Mouse (Mus musculus): ENCODE results near the gene Zfp715. TPM values are rescaled to one million over a fixed set of nuclear protein-coding genes. Genes with fewer than 3 reads are reported as not detected.
"Not testable (repeated sequence)": the region's sequence is repeated elsewhere in the genome, so short reads cannot be mapped to it uniquely, and the experiment has no call there.

The Zfp715 gene
- total and polyA plus RNA-seq, 2 experiments from 2014 or later, result 16.5 to 25.8 TPM

DNA sequence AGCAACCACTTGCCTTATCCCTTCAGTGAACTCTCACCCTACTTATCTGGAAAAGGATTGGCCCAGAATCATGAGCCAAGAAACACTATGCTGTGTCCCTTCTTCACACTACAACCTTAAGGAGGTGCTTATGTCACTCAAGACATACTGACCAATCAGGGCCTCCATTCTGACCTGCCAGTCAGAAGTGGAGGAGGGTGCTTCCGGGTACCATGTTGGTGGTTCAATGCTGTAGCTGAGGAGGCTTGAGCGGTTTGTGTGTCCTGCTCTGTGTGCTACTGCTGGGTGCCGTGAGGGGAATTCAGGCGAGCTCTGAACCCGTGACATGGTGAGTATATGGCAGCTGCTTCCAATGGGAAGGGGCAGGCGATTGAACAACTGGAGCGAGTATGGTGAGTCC lies 59.6 kb downstream of the Zfp715 start:
- H3K9me3 ChIP-seq (ENCODE audit: low read length), result peaks cover 7% of the 10 kb centered on the region; the same call in 1 of the 2 replicates
- H3K27ac ChIP-seq (ENCODE audit: low read depth, low read length), result no peak overlapping the region
- no peaks in the 10 kb centered on the region for H3K27me3 ChIP-seq (ENCODE audit: insufficient read depth, low read length)
- H3K4me2 ChIP-seq (ENCODE audit: low read depth, low read length, poor library complexity, severe bottlenecking), result no peak overlapping the region
- 90% methylated on average over 7 of the region's 7 CpGs for WGBS
- ATAC-seq (ENCODE audit: low FRiP score) (no peak), DNase-seq (ENCODE audit: low spot score) (no peak)
- H3K4me1 ChIP-seq (ENCODE audit: insufficient read depth, low read length), result no peaks in the 10 kb centered on the region
- no peak overlapping the region for H3K4me3 ChIP-seq (ENCODE audit: low read depth, low read length)
- H3K36me3 ChIP-seq (ENCODE audit: insufficient read depth, low read length), result no peaks in the 10 kb centered on the region
- no peak overlapping the region for H3K9ac ChIP-seq (replicated peaks; ENCODE audit: low read length, poor library complexity, severe bottlenecking)
- TF ChIP-seq CTCF (IDR thresholded peaks at IDR 0.05), result no peak

DNA sequence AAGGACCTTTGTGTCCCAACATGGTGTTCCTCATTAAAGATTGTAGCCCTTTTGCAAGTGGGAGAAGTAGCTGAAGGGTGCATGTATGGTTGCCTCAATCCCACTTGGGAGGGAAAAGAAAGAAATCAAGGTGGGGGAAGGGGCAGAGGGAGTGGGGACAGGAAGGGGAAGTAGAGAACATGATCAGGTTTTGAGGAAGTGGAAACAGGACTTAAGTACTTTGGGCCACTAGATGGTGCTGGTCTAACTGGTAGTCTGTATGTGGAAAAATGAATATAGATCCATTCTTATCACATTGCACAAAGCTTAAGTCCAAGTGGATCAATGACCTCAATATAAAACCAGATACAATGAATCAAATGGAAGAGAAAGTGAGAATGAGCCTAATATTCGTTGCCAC lies 62.4 kb downstream of the Zfp715 start:
- 63% methylated on average over 1 of the region's 1 CpGs for WGBS
- H3K4me1 ChIP-seq (ENCODE audit: insufficient read depth, low read length); H3K36me3 ChIP-seq (ENCODE audit: insufficient read depth, low read length); H3K4me2 ChIP-seq (ENCODE audit: low read depth, low read length, poor library complexity, severe bottlenecking); H3K27ac ChIP-seq (ENCODE audit: low read depth, low read length); ATAC-seq (ENCODE audit: low FRiP score); DNase-seq (ENCODE audit: low spot score); H3K9ac ChIP-seq (replicated peaks; ENCODE audit: low read length, poor library complexity, severe bottlenecking); H3K4me3 ChIP-seq (ENCODE audit: low read depth, low read length); H3K27me3 ChIP-seq (ENCODE audit: insufficient read depth, low read length); H3K9me3 ChIP-seq (ENCODE audit: low read length): not testable (repeated sequence)

Other genes with a start within 250 kb of the Zfp715 start
- gene Zfp936, start 199.1 kb downstream of the Zfp715 start, total RNA-seq (2014; rRNA removed), result not detected in 2 replicates
- gene Zfp936, start 199.1 kb downstream of the Zfp715 start, polyA plus RNA-seq (2015; fragmentation: Nextera tagmentation; extraction: Ambion mirVana), result not detected in 2 replicates
- 0.09 and 0.22 TPM in 2 replicates for gene Siglecf, start 38.0 kb upstream of the Zfp715 start, total RNA-seq (2014; rRNA removed)
- gene Siglecf, start 38.0 kb upstream of the Zfp715 start, polyA plus RNA-seq (2015; fragmentation: Nextera tagmentation; extraction: Ambion mirVana), result 0.11 and 0.26 TPM in 2 replicates
- gene Siglecg, start 94.9 kb upstream of the Zfp715 start, total RNA-seq (2014; rRNA removed), result 0.05 TPM in 1 of 2 replicates, not detected in the other
- not detected in 2 replicates for gene Siglecg, start 94.9 kb upstream of the Zfp715 start, polyA plus RNA-seq (2015; fragmentation: Nextera tagmentation; extraction: Ambion mirVana)
- gene Lim2, start 114.4 kb upstream of the Zfp715 start, total RNA-seq (2014; rRNA removed), result not detected in 2 replicates
- not detected in 2 replicates for gene Lim2, start 114.4 kb upstream of the Zfp715 start, polyA plus RNA-seq (2015; fragmentation: Nextera tagmentation; extraction: Ambion mirVana)
- gene Nkg7, start 123.8 kb upstream of the Zfp715 start, total RNA-seq (2014; rRNA removed), result not detected in 2 replicates
- gene Nkg7, start 123.8 kb upstream of the Zfp715 start, polyA plus RNA-seq (2015; fragmentation: Nextera tagmentation; extraction: Ambion mirVana), result 0.32 TPM in 1 of 2 replicates, not detected in the other
- not detected in 2 replicates for gene Cldnd2, start 127.5 kb upstream of the Zfp715 start, total RNA-seq (2014; rRNA removed)
- not detected in 2 replicates for gene Cldnd2, start 127.5 kb upstream of the Zfp715 start, polyA plus RNA-seq (2015; fragmentation: Nextera tagmentation; extraction: Ambion mirVana)
- 27.0 and 28.6 TPM in 2 replicates for gene Etfb, start 130.8 kb upstream of the Zfp715 start, total RNA-seq (2014; rRNA removed)
- 94.0 and 97.8 TPM in 2 replicates for gene Etfb, start 130.8 kb upstream of the Zfp715 start, polyA plus RNA-seq (2015; fragmentation: Nextera tagmentation; extraction: Ambion mirVana)
- gene Gm45233, start 130.8 kb upstream of the Zfp715 start, total RNA-seq (2014; rRNA removed), result 1.7 and 6.6 TPM in 2 replicates
- gene Gm45233, start 130.8 kb upstream of the Zfp715 start, polyA plus RNA-seq (2015; fragmentation: Nextera tagmentation; extraction: Ambion mirVana), result 0.44 and 0.71 TPM in 2 replicates
- gene Vsig10l, start 149.9 kb upstream of the Zfp715 start, total RNA-seq (2014; rRNA removed), result 25.8 and 40.2 TPM in 2 replicates
- gene Vsig10l, start 149.9 kb upstream of the Zfp715 start, polyA plus RNA-seq (2015; fragmentation: Nextera tagmentation; extraction: Ambion mirVana), result 29.0 and 29.7 TPM in 2 replicates
- gene Iglon5, start 176.8 kb upstream of the Zfp715 start, total RNA-seq (2014; rRNA removed), result 54.7 and 72.4 TPM in 2 replicates
- 7.8 and 7.9 TPM in 2 replicates for gene Iglon5, start 176.8 kb upstream of the Zfp715 start, polyA plus RNA-seq (2015; fragmentation: Nextera tagmentation; extraction: Ambion mirVana)
- gene 4931406B18Rik, start 192.6 kb upstream of the Zfp715 start, total RNA-seq (2014; rRNA removed), result not detected in 2 replicates
- gene 4931406B18Rik, start 192.6 kb upstream of the Zfp715 start, polyA plus RNA-seq (2015; fragmentation: Nextera tagmentation; extraction: Ambion mirVana), result not detected in 2 replicates
- gene Cd33, start 231.1 kb upstream of the Zfp715 start, total RNA-seq (2014; rRNA removed), result 1.5 TPM in 2 replicates
- gene Cd33, start 231.1 kb upstream of the Zfp715 start, polyA plus RNA-seq (2015; fragmentation: Nextera tagmentation; extraction: Ambion mirVana), result 1.4 and 2.1 TPM in 2 replicates
- 9.4 and 13.0 TPM in 2 replicates for gene Zfp658, start 249.0 kb upstream of the Zfp715 start, total RNA-seq (2014; rRNA removed)
- gene Zfp658, start 249.0 kb upstream of the Zfp715 start, polyA plus RNA-seq (2015; fragmentation: Nextera tagmentation; extraction: Ambion mirVana), result 2.4 and 3.1 TPM in 2 replicates

Data from midbrain, postnatal 0 days (tissue).